Mouse (Mus musculus) thymus, postnatal 4 days (tissue): ENCODE measurements around the gene Vmn1r137.
"Not testable (repeated sequence)": the region's sequence is repeated elsewhere in the genome, so short reads cannot be mapped to it uniquely, and the experiment has no call there.

Source experiments
- DNase-seq: peaks from one replicate; pipeline ENCODE4 v3.0.0; 2021

Gene Vmn1r137

DNA sequence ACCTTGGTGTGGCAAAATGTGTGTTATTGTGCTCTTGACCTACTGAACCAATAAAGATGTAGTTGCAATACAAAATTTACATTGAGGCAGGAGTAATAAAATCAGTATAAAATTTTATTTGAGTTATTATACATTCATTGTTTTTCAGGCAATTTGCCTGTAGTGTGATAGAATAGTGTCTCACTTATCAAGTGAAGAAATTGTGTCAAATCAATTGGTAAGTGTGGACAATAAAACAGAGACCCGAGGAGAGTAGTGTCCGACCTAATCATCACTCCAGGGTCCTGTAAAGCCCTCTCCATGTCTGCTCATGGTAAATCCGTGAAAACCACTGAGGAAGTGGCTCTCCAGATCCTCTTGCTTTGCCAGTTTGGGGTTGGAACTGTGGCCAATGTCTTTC, at the start of gene Vmn1r137:
Vmn1r137 (plus strand) TSS at position 301 of the 400 bp plus-strand sequence.
- DNase-seq: not testable (repeated sequence)

GRCm38 (mm10) chr7:22028797-22029196, 34.4 kb downstream of the Vmn1r137 start, which contains the start of gene Vmn1r138:
Gene Vmn1r138 (minus strand): TSS chr7:22028897.
- DNase-seq: not testable (repeated sequence)
